Mouse (Mus musculus) testis, adult 10 weeks (tissue): ENCODE data around the gene Trim3. TPM values are rescaled to one million over a fixed set of nuclear protein-coding genes. Genes with fewer than 3 reads are reported as not detected.

Experiments used
- polyA plus RNA-seq: library from polyadenylated mRNA; stranded (reverse); fragments of 350-450 nt; fragmentation: Illumina TruSeq; extraction: RNeasy Lipid Tissue Mini Kit (QIAGEN cat#74804); gene quantifications from one replicate; pipeline ENCODE4 v1.2.3, GENCODE M21; 2014; ENCODE audit warnings: low read depth, low replicate concordance

The Trim3 gene
- polyA plus RNA-seq: 2.0 TPM

GRCm38 (mm10) chr7:105633127-105633800 is at the start of gene Trim3:
Gene Trim3 (minus strand): TSS chr7:105633571.

GRCm38 (mm10) chr7:105650639-105651435 is 17.5 kb upstream of the Trim3 start, which contains the start of gene Dnhd1:
Gene Dnhd1 (plus strand): TSS chr7:105650827.

GRCm38 (mm10) chr7:105640233-105640893 is 7.0 kb upstream of the Trim3 start, which contains the start of the genes Arfip2 and Gm45799:
Gene Arfip2 (minus strand): TSS chr7:105640416.
Gene Gm45799 (plus strand): TSS chr7:105640552.

GRCm38 (mm10) chr7:105639756-105640155 is 6.4 kb upstream of the Trim3 start, which contains the start of gene Timm10b:
Gene Timm10b (plus strand): TSS chr7:105640056.

GRCm38 (mm10) chr7:105581094-105581703 is 52.2 kb downstream of the Trim3 start, which contains the start of gene Apbb1:
Gene Apbb1 (minus strand): TSS chr7:105581653.

Other genes with a start within 250 kb of the Trim3 start
- 9.2 TPM for gene Fam160a2, start 233.5 kb downstream of the Trim3 start, polyA plus RNA-seq
- 1.8 TPM for gene Cnga4, start 229.0 kb downstream of the Trim3 start, polyA plus RNA-seq
- not detected for gene Cckbr, start 207.8 kb downstream of the Trim3 start, polyA plus RNA-seq
- 0.69 TPM for gene Cavin3, start 151.3 kb downstream of the Trim3 start, polyA plus RNA-seq
- gene Smpd1, start 79.2 kb downstream of the Trim3 start, polyA plus RNA-seq: 0.62 TPM
- gene Apbb1, start 51.9 kb downstream of the Trim3 start, polyA plus RNA-seq: 0.71 TPM
- gene Hpx, start 33.4 kb downstream of the Trim3 start, polyA plus RNA-seq: not detected
- gene Timm10b, start 6.5 kb upstream of the Trim3 start, polyA plus RNA-seq: 17.1 TPM
- gene Arfip2, start 6.8 kb upstream of the Trim3 start, polyA plus RNA-seq: 3.4 TPM
- gene Gm45799, start 7.0 kb upstream of the Trim3 start, polyA plus RNA-seq: not detected
- gene Dnhd1, start 17.3 kb upstream of the Trim3 start, polyA plus RNA-seq: 27.6 TPM
- gene Ilk, start 103.0 kb upstream of the Trim3 start, polyA plus RNA-seq: 17.2 TPM
- gene Rrp8, start 103.8 kb upstream of the Trim3 start, polyA plus RNA-seq: 9.8 TPM
- 21.1 TPM for gene Taf10, start 110.8 kb upstream of the Trim3 start, polyA plus RNA-seq
- 9.5 TPM for gene Tpp1, start 118.7 kb upstream of the Trim3 start, polyA plus RNA-seq
- gene Dchs1, start 154.1 kb upstream of the Trim3 start, polyA plus RNA-seq: 0.10 TPM
- 10.1 TPM for gene Mrpl17, start 177.5 kb upstream of the Trim3 start, polyA plus RNA-seq